Mouse (Mus musculus) cerebellum, adult 8-10 months (tissue): ENCODE data around the gene Trim16.

Source experiments
- DNase-seq: peaks from one replicate; pipeline ENCODE4 v3.0.0; 2022

Gene Trim16

GRCm38 (mm10) chr11:62820059-62820541 lies at the start of gene Trim16:
TSS of gene Trim16 (plus strand) at chr11:62820231.
- DNase-seq: peak; percentile 20

- no peak for DNase-seq
These were observed 43.5 kb upstream of the Trim16 start for GRCm38 (mm10) chr11:62776510-62776909.

DNA sequence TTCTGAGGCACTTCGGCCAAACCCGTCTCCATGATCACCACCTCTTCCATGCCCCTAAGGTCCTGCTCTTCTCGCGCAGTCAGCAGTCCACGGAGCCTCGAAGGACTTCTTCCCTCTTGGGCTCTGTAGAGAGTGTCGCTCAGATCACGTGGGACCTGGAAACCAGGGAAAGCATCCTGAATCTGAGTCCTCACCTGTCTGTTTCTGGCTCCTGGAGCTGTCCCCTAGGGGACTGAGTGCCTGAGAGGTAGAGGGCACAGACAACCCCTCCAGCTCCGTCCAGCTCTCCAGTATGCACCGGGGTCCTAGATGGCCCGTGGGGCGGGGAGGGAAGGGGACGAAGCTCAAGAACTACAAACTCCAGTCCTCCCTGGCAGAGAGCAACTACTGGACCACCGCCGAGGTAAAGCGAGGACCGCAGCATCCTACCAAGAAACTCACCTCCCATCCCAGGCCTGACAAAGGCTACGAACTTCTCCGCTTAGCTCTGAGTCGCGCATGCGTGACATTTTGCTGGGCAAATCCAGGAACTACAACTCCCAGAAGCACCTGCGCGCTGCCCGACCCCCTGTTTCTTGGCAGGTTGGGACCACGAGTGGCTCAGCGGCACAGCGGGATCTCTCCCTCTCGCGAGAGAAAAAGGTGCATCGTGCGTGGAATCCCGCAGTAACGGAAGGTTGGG lies 31.0 kb upstream of the Trim16 start, which contains the start of gene Zfp286:
TSS of gene Zfp286 (minus strand) at position 528 of the 682 bp plus-strand sequence.
- peak; percentile 82 for DNase-seq

DNA sequence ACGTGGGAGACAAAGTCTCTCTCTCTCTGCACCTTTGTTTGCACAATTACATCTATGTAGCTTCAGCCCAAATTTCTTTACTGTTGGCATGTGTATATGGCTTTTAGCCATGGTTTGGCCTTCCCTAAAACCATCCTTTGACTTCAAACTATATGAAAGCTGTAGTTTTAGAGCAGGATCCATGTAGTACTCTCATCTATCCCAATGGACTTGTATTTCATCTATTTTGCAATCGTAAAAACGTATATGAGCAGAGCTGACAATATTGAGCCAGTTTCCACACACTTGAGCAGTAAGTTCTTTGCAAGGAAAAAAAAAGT lies 30.5 kb upstream of the Trim16 start:
- no peak for DNase-seq

DNA sequence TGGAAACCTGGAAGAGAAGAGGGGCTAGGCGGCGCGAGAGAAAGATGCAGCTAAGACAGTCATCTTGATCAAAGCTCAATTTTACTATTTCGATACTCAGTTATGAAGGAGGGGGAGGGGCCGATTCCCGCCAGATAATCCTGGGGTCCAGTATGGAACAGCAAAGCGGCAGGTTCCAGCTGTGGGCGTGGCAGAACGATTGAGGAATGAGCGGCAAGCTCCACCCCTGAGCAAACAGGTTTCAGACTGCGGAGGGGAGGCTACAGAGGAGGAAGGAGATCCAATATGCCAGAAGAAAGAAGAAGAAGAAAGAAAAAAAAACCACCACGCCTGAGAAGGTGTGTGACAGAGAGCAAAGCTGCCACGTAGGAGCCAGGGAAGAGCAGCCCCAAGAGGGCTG lies 15.9 kb upstream of the Trim16 start:
- no peak for DNase-seq

GRCm38 (mm10) chr11:62807965-62808364 lies 12.1 kb upstream of the Trim16 start:
- no peak for DNase-seq

DNA sequence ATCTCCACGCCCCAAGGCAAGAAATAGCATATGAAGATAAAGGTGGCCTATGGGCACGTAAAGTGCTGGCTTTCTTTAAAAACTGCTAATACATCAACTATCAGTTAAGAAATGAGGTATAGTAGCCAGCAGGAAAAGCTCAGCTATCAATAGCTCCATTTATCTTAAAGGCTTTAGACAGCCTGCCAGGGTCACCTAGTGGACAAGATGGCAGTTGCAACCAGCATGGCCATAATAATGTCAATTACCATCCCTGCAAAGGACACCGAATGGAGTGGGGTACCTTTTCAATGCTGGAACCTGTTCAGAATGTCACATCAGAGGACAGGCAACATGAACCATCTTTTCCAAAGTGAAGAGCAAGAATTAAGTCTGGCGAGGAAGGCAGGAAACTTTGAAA lies 10.8 kb upstream of the Trim16 start:
- DNase-seq: peak; percentile 4

GRCm38 (mm10) chr11:62812268-62812667 lies 7.8 kb upstream of the Trim16 start:
- DNase-seq: no peak

DNA sequence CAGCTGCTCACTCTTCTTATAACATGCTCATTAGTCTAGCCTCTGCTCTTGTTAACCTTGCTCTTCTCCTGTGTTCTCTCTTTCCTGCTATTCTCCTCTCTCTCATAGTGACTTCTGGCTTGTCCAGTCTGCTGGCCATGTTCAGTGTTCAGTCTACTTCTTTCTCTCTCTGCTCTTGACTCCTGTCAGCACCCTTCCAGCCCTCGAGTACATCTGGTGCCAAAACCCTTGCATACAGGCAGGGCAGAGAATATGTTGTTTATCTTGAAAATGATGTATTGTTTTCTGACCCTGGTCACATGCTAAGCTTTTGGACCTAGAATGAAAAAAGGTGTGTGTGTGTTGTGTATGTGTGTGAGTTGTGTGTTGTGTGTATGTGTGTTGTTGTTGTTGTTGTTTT lies 6.5 kb upstream of the Trim16 start:
- no peak for DNase-seq

- DNase-seq: no peak
These were observed 5.9 kb upstream of the Trim16 start for GRCm38 (mm10) chr11:62813970-62814624.

DNA sequence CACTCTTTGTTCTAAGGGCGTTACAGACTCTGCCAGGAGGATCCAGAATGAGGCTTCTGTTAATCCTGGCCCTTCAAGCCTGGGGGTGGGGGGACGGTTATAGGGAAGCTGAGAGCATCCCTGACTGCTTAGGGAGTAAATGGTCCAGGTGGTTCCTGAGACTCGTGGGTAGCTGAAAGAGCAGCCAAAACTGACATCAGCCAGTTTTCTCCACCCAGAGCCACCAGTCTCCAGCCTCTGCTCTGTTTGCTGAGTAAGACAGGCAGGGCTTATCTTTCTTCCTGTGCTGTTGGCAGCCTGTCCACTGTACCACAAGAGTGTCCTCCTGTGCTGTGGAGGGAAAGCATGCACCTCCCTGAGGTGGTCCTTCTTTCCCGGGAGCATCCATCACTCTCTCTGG lies 5.4 kb upstream of the Trim16 start:
- DNase-seq: no peak

DNA sequence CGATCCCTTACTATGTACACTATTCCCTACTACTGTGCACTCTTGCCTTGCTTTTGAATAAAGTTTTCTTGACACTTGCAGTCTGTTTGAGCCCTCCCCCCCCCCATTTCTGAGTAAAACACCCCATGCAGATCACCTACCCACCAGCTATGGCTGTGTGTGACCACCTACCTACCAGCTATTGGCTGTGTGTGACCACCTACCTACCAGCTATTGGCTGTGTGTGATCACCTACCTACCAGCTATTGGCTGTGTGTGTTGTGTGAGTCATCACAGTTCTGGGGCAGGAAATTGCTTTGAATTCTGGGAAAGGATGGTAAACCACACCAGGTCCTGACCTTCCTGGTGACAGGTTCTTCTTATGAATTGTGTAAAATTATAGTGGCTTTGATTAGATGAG lies 4.6 kb upstream of the Trim16 start:
- no peak for DNase-seq

DNA sequence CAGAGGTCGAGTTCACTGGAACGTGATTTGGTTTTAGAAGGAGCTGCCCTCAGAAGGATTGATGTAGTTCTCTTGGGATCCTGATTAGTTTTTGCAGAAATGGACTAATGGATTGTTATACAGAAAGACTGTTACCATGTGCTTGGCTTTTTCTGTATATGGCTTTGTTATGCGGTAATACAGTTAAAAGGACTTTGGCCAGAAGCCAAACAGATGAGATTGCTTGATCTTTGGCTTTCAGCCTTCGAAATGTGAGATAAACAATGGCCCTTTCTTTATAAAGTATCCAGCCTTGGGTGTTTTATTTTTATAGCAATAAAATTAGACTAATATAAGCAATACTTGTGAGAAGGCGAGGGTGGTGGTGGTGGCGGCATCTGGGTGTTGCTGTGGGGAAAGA lies 3.4 kb upstream of the Trim16 start:
- no peak for DNase-seq

GRCm38 (mm10) chr11:62819059-62819686 lies 858 bp upstream of the Trim16 start:
- no peak for DNase-seq

DNA sequence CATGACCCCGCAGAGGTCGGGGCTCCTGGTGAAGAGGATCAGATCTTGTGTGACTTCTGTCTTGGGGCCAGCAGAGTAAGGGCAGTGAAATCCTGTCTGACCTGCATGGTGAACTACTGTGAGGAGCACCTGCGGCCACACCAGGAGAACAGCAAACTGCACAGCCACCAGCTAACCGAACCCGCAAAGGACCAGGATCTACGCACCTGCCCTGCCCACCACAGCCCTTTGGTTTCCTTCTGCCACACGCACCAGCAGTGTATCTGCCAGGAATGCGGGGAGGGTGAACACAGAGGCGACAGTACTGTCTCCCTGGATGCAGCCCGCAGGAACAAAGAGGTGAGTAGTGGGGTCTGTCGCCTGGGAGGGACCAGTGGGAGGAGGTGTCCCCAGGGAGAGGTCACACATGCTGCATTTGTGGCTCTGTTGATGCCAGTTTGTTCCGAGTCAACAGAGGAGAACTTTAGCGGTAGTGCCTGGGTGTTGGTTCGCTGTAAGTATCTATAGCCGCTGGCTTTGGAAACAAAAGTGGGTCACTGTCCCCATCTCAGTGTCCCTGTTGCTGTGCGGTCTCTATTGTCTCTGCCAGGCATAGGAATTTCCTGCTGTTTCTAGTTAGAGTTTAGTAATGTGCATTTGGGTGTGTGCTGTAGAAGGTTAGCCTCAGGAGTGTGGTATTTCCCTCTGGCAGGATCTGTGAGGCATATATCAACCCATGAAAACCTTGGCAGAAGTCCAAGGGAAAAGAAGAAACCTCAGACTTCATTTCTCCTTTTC lies 818 bp downstream of the Trim16 start:
- DNase-seq: no peak

- DNase-seq: no peak
These were observed 1.9 kb downstream of the Trim16 start for GRCm38 (mm10) chr11:62821893-62822292.

- no peak for DNase-seq
These were observed 4.2 kb downstream of the Trim16 start for GRCm38 (mm10) chr11:62824211-62824610.

DNA sequence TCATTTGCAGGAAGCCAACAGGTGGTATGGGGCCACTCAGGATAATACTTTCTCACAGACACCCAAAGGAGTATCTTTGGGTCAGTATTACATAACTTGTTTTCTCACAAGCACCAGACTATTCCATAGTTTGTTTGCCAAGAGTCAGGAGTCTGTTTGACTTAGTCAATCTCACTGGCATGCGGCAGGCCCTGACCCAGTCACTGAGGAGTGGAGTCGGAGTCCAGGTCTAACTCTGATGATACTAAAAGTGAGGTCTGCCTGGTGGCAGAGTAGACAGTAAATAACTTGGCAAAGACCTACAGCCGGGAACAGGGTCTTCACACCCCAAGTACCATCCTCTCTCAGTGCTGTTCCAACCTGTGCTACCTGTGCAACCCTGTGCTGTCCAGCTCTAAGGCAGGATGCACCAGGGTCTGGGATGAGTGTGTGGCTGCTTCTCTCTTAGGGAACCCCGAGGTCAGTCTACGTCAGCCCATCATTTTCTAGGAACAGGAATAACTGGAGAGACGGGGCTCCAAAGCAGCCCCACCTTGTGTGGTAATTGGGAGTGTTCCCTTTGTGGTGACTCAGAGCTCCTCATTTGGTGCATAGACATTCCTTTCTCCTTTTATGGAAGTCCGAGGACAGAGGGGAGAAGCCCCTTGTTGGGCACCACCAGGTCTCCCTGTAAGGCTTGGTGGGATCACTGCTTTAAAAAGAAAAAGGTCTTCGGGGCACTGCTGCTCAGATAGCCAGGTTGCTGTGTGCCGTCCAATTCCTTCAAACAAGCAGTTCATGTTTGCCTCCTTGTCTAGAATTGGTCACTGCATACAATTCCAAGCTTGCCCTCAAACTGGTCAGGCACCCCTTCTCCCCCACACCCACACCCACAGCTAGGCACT lies 5.4 kb downstream of the Trim16 start:
- no peak for DNase-seq

GRCm38 (mm10) chr11:62826106-62826733 lies 6.2 kb downstream of the Trim16 start:
- DNase-seq: no peak

DNA sequence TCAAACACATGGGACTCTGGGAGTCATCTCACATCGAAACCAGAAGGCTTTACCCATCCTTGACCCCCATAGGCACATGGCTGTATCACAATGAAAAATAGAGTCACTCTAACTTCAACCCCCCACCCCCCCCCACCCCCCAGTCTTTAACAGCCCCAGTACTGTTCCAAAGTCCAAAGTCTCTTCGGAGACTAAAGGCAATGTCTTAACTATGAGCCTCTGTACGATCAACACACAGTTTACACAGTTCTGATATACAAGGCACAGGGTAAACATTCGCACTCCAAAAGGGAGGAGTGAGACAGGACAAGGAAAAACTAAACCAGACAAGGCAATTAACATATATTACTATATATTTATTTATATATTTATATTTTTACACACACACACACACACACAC lies 7.1 kb downstream of the Trim16 start:
- no peak for DNase-seq

DNA sequence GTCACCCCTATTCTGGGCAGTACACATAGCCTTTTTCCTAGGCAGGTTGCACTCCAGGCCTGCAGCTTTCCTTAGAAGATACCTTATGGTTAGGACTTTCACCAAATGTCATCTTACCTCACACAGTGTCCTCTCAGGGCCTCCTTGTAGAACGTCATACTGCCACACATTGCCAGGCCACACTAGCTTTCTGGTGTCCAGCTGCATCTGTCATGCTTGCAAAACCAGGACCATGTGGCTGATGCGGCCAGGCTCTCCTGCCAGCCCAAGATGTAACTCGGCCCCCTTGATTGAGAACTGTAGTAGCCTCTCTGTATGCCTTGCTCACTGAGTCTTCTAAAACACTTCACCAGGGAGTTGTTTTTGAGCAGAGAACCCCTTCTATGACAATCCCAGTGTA lies 7.9 kb downstream of the Trim16 start:
- DNase-seq: no peak

DNA sequence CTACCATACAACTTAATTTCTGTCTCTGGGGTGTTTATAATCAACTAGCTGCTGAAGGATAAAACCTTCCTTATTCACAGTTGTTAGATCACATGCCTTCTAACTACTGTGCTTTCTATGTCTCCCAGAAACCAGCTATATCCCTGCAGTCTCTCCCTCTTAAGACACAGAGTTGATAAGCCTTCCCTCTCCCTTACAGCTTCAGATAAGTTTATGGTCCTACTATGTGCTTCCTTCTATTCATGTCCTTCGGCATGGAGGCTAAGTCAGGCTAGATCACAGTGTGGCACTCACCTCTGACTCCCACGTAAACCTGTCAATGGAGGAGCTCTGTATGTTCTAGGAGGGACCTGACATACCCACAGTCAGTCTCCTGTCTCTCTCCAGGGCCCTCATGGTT lies 10.4 kb downstream of the Trim16 start:
- DNase-seq: no peak
